Mouse (Mus musculus): ENCODE data around the gene Ptcd3. TPM values are rescaled to one million over a fixed set of nuclear protein-coding genes. Genes with fewer than 3 reads are reported as not detected.
A peak's percentile ranks its signal among the peaks of the same experiment; 100 is the strongest.
"Not testable (repeated sequence)": the region's sequence is repeated elsewhere in the genome, so short reads cannot be mapped to it uniquely, and the experiment has no call there.

The Ptcd3 gene
- total RNA-seq (2021) = 10 to 100 TPM; 66.2 to 68.8 TPM
- long read RNA-seq, experiment 1, partial matches to known transcripts = 7 of 72 reads
- long read RNA-seq, experiment 1, other reads (novel, unspliced or antisense) = 65 of 72 reads
- long read RNA-seq, experiment 2, partial matches to known transcripts = 1 of 48 reads
- long read RNA-seq, experiment 2, other reads (novel, unspliced or antisense) = 47 of 48 reads

GRCm38 (mm10) chr6:71908481-71909381, at the start of gene Ptcd3, which contains the start of gene Polr1a:
Ptcd3 (minus strand) TSS chr6:71908750.
Polr1a (plus strand) TSS chr6:71909053.
- intact Hi-C loops (cut with DNase I) = loop anchor here (10.0 kb wide), 1 partner anchor 436 kb away; the partner anchor contains the start of genes 0610030E20Rik and Usp39
- DNase-seq (ENCODE audit: low spot score in 2 of 2) = peak; percentile 93 to 94

GRCm38 (mm10) chr6:71951192-71951591, 42.6 kb upstream of the Ptcd3 start:
- intact Hi-C loops (cut with DNase I) = no loop called here
- no peak for DNase-seq (ENCODE audit: low spot score in 2 of 2)

- intact Hi-C loops (cut with DNase I) = no loop called here
- no peak for DNase-seq (ENCODE audit: low spot score in 2 of 2)
Observed at GRCm38 (mm10) chr6:71950592-71950991, 42.0 kb upstream of the Ptcd3 start.

GRCm38 (mm10) chr6:71949721-71950120, 41.2 kb upstream of the Ptcd3 start:
- intact Hi-C loops (cut with DNase I) = no loop called here

GRCm38 (mm10) chr6:71946121-71946520, 37.6 kb upstream of the Ptcd3 start:
- intact Hi-C loops (cut with DNase I) = no loop called here
- DNase-seq (ENCODE audit: low spot score in 2 of 2) = no peak

More at GRCm38 (mm10) chr6:71949721-71950120, 41.2 kb upstream of the Ptcd3 start:
- no peak for DNase-seq (ENCODE audit: low spot score in 2 of 2)

- intact Hi-C loops (cut with DNase I) = no loop called here
- DNase-seq (ENCODE audit: low spot score in 2 of 2) = peak in 1 of 2 experiments; percentile 34
Observed at GRCm38 (mm10) chr6:71945101-71945500, 36.6 kb upstream of the Ptcd3 start.

- intact Hi-C loops (cut with DNase I) = no loop called here
- no peak for DNase-seq (ENCODE audit: low spot score in 2 of 2)
Observed at GRCm38 (mm10) chr6:71940912-71941311, 32.4 kb upstream of the Ptcd3 start.

- no peak for DNase-seq (ENCODE audit: low spot score in 2 of 2)
- intact Hi-C loops (cut with DNase I) = no loop called here
Observed at GRCm38 (mm10) chr6:71935737-71936136, 27.2 kb upstream of the Ptcd3 start.

GRCm38 (mm10) chr6:71934081-71934556, 25.6 kb upstream of the Ptcd3 start:
- DNase-seq (ENCODE audit: low spot score in 2 of 2) = peak in 1 of 2 experiments; percentile 10
- intact Hi-C loops (cut with DNase I) = no loop called here

- no peak for DNase-seq (ENCODE audit: low spot score in 2 of 2)
- intact Hi-C loops (cut with DNase I) = no loop called here
Observed at GRCm38 (mm10) chr6:71932347-71932746, 23.8 kb upstream of the Ptcd3 start.

GRCm38 (mm10) chr6:71930830-71931437, 22.4 kb upstream of the Ptcd3 start:
- intact Hi-C loops (cut with DNase I) = no loop called here
- DNase-seq (ENCODE audit: low spot score in 2 of 2) = no peak

GRCm38 (mm10) chr6:71930053-71930452, 21.5 kb upstream of the Ptcd3 start:
- peak; percentile 13 to 30 for DNase-seq (ENCODE audit: low spot score in 2 of 2)
- intact Hi-C loops (cut with DNase I) = no loop called here

GRCm38 (mm10) chr6:71927911-71928310, 19.4 kb upstream of the Ptcd3 start:
- intact Hi-C loops (cut with DNase I) = loop anchor here (2.0 kb wide), 1 partner anchor 237 kb away; no protein-coding TSS in a partner anchor
- DNase-seq (ENCODE audit: low spot score in 2 of 2) = peak; percentile 53 to 77

GRCm38 (mm10) chr6:71925233-71925632, 16.7 kb upstream of the Ptcd3 start:
- DNase-seq (ENCODE audit: low spot score in 2 of 2); intact Hi-C loops (cut with DNase I): not testable (repeated sequence)

- no peak for DNase-seq (ENCODE audit: low spot score in 2 of 2)
- intact Hi-C loops (cut with DNase I) = no loop called here
Observed at GRCm38 (mm10) chr6:71920752-71921151, 12.2 kb upstream of the Ptcd3 start.

- intact Hi-C loops (cut with DNase I) = no loop called here
- no peak for DNase-seq (ENCODE audit: low spot score in 2 of 2)
Observed at GRCm38 (mm10) chr6:71911686-71912450, 3.3 kb upstream of the Ptcd3 start.

GRCm38 (mm10) chr6:71909840-71910239, 1.3 kb upstream of the Ptcd3 start:
- intact Hi-C loops (cut with DNase I) = loop anchor here (10.0 kb wide), 1 partner anchor 435 kb away; the partner anchor contains the start of genes 0610030E20Rik and Usp39
- DNase-seq (ENCODE audit: low spot score in 2 of 2) = no peak

- intact Hi-C loops (cut with DNase I) = loop anchor here (10.0 kb wide), 1 partner anchor 435 kb away; the partner anchor contains the start of genes 0610030E20Rik and Usp39
Observed at GRCm38 (mm10) chr6:71909384-71909783, 834 bp upstream of the Ptcd3 start.

GRCm38 (mm10) chr6:71907702-71908235, 781 bp downstream of the Ptcd3 start:
- intact Hi-C loops (cut with DNase I) = loop anchor here (10.0 kb wide), 1 partner anchor 437 kb away; the partner anchor contains the start of genes 0610030E20Rik and Usp39
- DNase-seq (ENCODE audit: low spot score in 2 of 2) = no peak

More at GRCm38 (mm10) chr6:71909384-71909783, 834 bp upstream of the Ptcd3 start:
- DNase-seq (ENCODE audit: low spot score in 2 of 2) = no peak
